Mouse (Mus musculus): Measurements from ENCODE around the gene 2410131K14Rik.

GRCm38 (mm10) chr5:118205852-118206251 lies 39.2 kb upstream of the 2410131K14Rik start:
- TF ChIP-seq SIN3A (IDR thresholded peaks at IDR 0.05; ENCODE audit: low read length) (no peak), MXI1 (IDR thresholded peaks at IDR 0.05; ENCODE audit: low read depth, low read length) (no peak), NELFE (IDR thresholded peaks at IDR 0.05; ENCODE audit: low read depth, low read length) (no peak), CHD2 (IDR thresholded peaks at IDR 0.05; ENCODE audit: low read length) (no peak), ZC3H11A (IDR thresholded peaks at IDR 0.05; ENCODE audit: low read depth, low read length) (no peak), EP300 (IDR thresholded peaks at IDR 0.05; ENCODE audit: low read length) (no peak), MAX (IDR thresholded peaks at IDR 0.05; ENCODE audit: low read length) (no peak), POLR2A (IDR thresholded peaks at IDR 0.05; ENCODE audit: low read depth, low read length) (no peak), CTCF (conservative IDR thresholded peaks at IDR 0.05 in 1 of 2, IDR thresholded peaks at IDR 0.05 in 1 of 2; ENCODE audit: low read depth in 2 of 2, low read length in 2 of 2) (no peak), ZNF384 (IDR thresholded peaks at IDR 0.05; ENCODE audit: low read depth, low read length) (no peak), USF1 (IDR thresholded peaks at IDR 0.05; ENCODE audit: low read depth, low read length) (no peak), UBTF (IDR thresholded peaks at IDR 0.05; ENCODE audit: low read depth, low read length) (no peak), KAT2A (IDR thresholded peaks at IDR 0.05; ENCODE audit: insufficient replicate concordance, low read length) (no peak)

Data from CH12.LX (cell line).